Mouse (Mus musculus) layer of hippocampus, adult 2 months (tissue): ENCODE data around the gene Psors1c2. TPM values are rescaled to one million over a fixed set of nuclear protein-coding genes. Genes with fewer than 3 reads are reported as not detected.

Experiments used
- DNase-seq, 2 experiments: peaks; one replicate each; pipeline ENCODE4 v3.0.0; 2022; ENCODE audit warnings: low spot score in 2 of 2
- H3K27ac ChIP-seq: fragments of 200-600 bp; 2 replicates; pipeline ENCODE4 v1.8.1; 2022
- H3K4me3 ChIP-seq: fragments of 200-600 bp; 2 replicates; pipeline ENCODE4 v1.8.1; 2022; ENCODE audit warnings: mild to moderate bottlenecking
- CTCF ChIP-seq: fragments of 200-600 bp; conservative IDR thresholded peaks from 2 replicates; pipeline ENCODE4 v1.8.1; 2022; ENCODE audit warnings: antibody characterized with exemption, mild to moderate bottlenecking, moderate library complexity
- long read RNA-seq, 2 experiments: library from polyadenylated mRNA; stranded (forward); transcript quantifications; one replicate each; pipeline ENCODE4 v2.0.0; 2021; ENCODE audit warnings: borderline mapping rate in 2 of 2
- total RNA-seq, 2 experiments: library from RNA; stranded (reverse); gene quantifications; 2 replicates each; pipeline ENCODE4 v1.2.3; 2021

The Psors1c2 gene
- total RNA-seq: 1 to 10 TPM in 1 of 2 experiments, under 1 TPM in 1; 0.59 to 1.1 TPM
- long read RNA-seq, experiment 1: 0 reads
- long read RNA-seq, experiment 2: 0 reads

DNA sequence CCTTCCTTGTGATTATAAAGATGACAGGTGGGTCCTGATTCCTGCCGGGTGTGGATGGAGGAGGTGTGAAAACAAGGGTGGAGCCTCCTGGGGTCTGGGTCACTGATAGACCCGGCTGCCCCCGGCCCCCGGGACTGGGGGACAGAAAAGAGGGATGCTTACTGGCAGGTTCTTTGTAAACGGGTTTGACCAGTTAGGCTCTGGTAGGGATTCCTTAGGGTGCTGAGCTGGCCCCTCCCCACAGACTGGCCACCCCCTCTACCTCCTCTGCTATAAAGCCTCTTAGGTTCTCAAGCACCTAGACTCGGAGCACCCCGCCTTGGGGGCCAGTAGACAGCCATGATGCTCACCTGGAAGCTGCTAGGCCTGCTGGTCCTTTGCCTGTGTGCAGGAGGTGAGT, at the start of gene Psors1c2:
TSS of gene Psors1c2 (plus strand) at position 301 of the 400 bp plus-strand sequence.
- Histone ChIP-seq H3K4me3 (no peak within 1 kb of the TSS), H3K27ac (no peak within 1 kb of the TSS)
- TF ChIP-seq CTCF: no peak
- DNase-seq: no peak

GRCm38 (mm10) chr17:35484066-35484465, 48.9 kb upstream of the Psors1c2 start:
- peak; percentile 98 for TF ChIP-seq CTCF
- Histone ChIP-seq H3K27ac (no peak overlapping the region), H3K4me3 (no peak overlapping the region)
- peak; percentile 23 to 63 for DNase-seq

- no peak for DNase-seq
- Histone ChIP-seq H3K27ac (no peak overlapping the region), H3K4me3 (no peak overlapping the region)
- no peak for TF ChIP-seq CTCF
These were observed 47.3 kb upstream of the Psors1c2 start for GRCm38 (mm10) chr17:35485702-35486101.

- no peak overlapping the region for H3K4me3 ChIP-seq
- no peak for TF ChIP-seq CTCF
- DNase-seq: no peak
- H3K27ac ChIP-seq: no peak overlapping the region
These were observed 46.3 kb upstream of the Psors1c2 start for GRCm38 (mm10) chr17:35486726-35487125.

GRCm38 (mm10) chr17:35488041-35488440, 45.0 kb upstream of the Psors1c2 start:
- Histone ChIP-seq H3K27ac (no peak overlapping the region), H3K4me3 (no peak overlapping the region)
- TF ChIP-seq CTCF: no peak
- no peak for DNase-seq

GRCm38 (mm10) chr17:35490320-35490719, 42.7 kb upstream of the Psors1c2 start:
- no peak for DNase-seq
- TF ChIP-seq CTCF: no peak
- no peak overlapping the region for H3K27ac ChIP-seq
- H3K4me3 ChIP-seq: no peak overlapping the region

GRCm38 (mm10) chr17:35497124-35497523, 35.9 kb upstream of the Psors1c2 start:
- TF ChIP-seq CTCF: no peak
- H3K27ac ChIP-seq: no peak overlapping the region
- DNase-seq: no peak

DNA sequence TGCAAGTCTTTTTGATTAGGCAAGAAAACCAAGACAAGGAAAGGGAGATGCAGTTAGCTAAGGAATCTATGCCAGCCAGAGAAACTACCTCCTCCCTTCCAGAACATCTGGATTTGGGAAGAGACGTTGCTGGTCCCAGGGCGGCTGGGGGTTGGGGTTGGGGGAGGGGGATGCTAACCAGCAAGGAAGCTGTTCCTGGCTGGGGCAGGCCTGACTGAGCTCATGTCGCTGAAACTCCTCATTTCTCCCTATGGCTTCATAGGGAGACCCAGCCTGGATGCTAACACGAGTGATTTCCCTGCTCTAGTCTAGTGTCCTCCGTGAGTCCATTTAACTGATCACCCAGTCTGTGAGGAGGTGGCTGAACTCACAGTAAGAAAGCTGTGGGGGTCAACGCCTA, 30.8 kb upstream of the Psors1c2 start:
- Histone ChIP-seq H3K27ac (no peak overlapping the region), H3K4me3 (no peak overlapping the region)
- no peak for DNase-seq
- TF ChIP-seq CTCF: no peak

More at GRCm38 (mm10) chr17:35497124-35497523, 35.9 kb upstream of the Psors1c2 start:
- H3K4me3 ChIP-seq: no peak overlapping the region

DNA sequence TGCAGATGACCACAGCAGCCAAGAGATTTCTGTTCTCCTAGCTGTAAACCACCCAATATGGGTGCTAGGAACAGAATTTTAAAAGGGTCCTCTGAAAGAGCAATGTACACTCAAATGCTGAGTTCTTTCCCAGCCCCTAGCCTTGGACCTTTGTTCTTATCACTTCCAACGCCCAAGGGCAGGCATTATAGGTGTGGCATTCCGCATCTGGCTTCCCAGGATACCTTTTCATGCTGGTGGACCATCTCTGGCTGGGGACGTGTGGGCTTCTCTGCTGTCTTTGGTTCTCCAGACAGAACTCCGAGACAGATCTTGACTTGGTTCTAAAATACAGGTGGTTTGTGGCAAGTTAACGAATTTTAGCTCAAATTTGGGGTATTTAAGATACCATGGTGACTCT, 30.2 kb upstream of the Psors1c2 start:
- no peak for TF ChIP-seq CTCF
- no peak for DNase-seq
- H3K27ac ChIP-seq: no peak overlapping the region
- H3K4me3 ChIP-seq: no peak overlapping the region

DNA sequence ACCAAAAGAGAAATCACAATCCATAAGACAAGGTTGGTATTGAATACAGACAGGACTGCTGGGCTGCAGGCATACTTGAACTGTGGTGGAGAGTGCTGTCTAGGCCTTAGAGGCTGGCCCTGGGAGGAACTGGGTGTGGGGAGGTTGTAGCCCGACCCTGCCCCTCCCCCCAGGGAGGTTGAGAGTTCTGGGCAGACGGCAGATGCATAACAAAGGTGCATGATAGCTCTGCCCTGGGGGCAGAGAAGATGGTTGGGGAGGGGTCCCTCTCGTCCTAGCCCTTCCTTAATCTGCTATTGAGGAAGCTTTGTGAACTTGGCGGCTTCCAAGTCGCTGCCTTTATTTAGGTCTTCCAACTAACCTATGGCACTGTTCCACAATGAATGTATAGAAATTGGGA, 29.2 kb upstream of the Psors1c2 start:
- no peak overlapping the region for H3K4me3 ChIP-seq
- no peak overlapping the region for H3K27ac ChIP-seq
- DNase-seq: no peak
- no peak for TF ChIP-seq CTCF

GRCm38 (mm10) chr17:35504628-35505481, 28.1 kb upstream of the Psors1c2 start:
- TF ChIP-seq CTCF: no peak
- Histone ChIP-seq H3K4me3 (no peak overlapping the region), H3K27ac (no peak overlapping the region)
- no peak for DNase-seq

DNA sequence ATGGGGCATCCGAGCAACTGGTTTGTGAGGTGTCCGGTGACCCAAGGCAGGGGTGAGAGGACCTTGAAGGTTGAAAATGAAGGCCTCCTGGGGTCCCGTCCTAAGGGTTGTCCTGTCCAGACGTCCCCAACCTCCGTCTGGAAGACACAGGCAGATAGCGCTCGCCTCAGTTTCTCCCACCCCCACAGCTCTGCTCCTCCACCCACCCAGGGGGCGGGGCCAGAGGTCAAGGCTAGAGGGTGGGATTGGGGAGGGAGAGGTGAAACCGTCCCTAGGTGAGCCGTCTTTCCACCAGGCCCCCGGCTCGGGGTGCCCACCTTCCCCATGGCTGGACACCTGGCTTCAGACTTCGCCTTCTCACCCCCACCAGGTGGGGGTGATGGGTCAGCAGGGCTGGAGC, 27.2 kb upstream of the Psors1c2 start, which contains the start of gene Pou5f1:
TSS of gene Pou5f1 (plus strand) at position 243 of the 400 bp plus-strand sequence.
- DNase-seq: no peak
- no peak within 1 kb of the TSS for H3K27ac ChIP-seq
- no peak within 1 kb of the TSS for H3K4me3 ChIP-seq
- no peak for TF ChIP-seq CTCF

DNA sequence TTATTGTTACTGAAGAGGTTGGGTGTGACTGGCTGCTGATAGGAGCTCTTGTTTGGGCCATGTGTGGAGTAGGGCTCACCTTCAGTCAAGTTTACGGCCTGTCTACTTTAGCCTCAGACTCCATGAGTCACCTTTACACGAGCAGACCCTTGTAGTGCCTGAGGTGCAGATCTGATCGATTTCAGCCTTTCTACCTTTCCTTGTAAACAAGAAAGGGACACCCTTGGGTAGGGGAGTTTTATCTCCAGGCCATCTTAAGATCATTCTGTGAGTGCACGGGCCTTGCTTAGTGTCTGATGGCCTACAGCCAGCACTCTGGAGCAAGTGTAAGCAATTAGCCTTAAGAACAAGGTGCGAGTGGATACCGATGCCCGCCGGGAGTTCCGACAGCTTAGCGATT, 26.1 kb upstream of the Psors1c2 start:
- no peak for DNase-seq
- H3K4me3 ChIP-seq: no peak overlapping the region
- H3K27ac ChIP-seq: no peak overlapping the region
- TF ChIP-seq CTCF: no peak
